Mouse (Mus musculus): ENCODE data around the gene Dtnb.

GRCm38 (mm10) chr12:3808396-3808981 lies 236.3 kb downstream of the Dtnb start:
- TF ChIP-seq POLR2A (IDR thresholded peaks at IDR 0.05; ENCODE audit: borderline replicate concordance, low read depth, low read length) (no peak), CTCF (IDR thresholded peaks at IDR 0.05; ENCODE audit: low read depth, low read length) (no peak)

Measured in bone marrow macrophage, adult 2 months (primary cell).